Mouse (Mus musculus) lung, embryonic 14.5 days (tissue): Measurements from ENCODE around the gene Slc9a3r1. TPM values are rescaled to one million over a fixed set of nuclear protein-coding genes. Genes with fewer than 3 reads are reported as not detected.

ENCODE experiments used
- ATAC-seq: fragments of 200-750 bp; cut with Nextera tagmentation; 2 replicates; pipeline ENCODE4 v1.8.0; 2017; ENCODE audit warnings: mild to moderate bottlenecking, moderate TSS enrichment, moderate library complexity; ENCODE audit not compliant: insufficient read depth
- DNase-seq: peaks from one replicate; pipeline ENCODE4 v3.0.0-alpha.2; 2015
- H3K27ac ChIP-seq: fragments of 300-500 bp; sonication (generic); 2 replicates; pipeline ENCODE4 v1.5.1; 2014; ENCODE audit warnings: low read depth, mild to moderate bottlenecking, moderate library complexity
- H3K27me3 ChIP-seq: fragments of 300-500 bp; sonication (generic); 2 replicates; pipeline ENCODE4 v1.6.1; 2014; ENCODE audit warnings: low read length, control low read depth; ENCODE audit not compliant: insufficient read depth
- H3K36me3 ChIP-seq: fragments of 300-500 bp; sonication (generic); 2 replicates; pipeline ENCODE4 v1.6.1; 2014; ENCODE audit warnings: control low read depth; ENCODE audit not compliant: insufficient read depth
- H3K4me1 ChIP-seq: fragments of 300-500 bp; sonication (generic); 2 replicates; pipeline ENCODE4 v1.6.1; 2014; ENCODE audit warnings: antibody characterized with exemption, control low read depth; ENCODE audit not compliant: insufficient read depth
- H3K4me2 ChIP-seq: fragments of 300-500 bp; sonication (generic); 2 replicates; pipeline ENCODE4 v1.6.1; 2014; ENCODE audit warnings: mild to moderate bottlenecking
- H3K4me3 ChIP-seq: fragments of 300-500 bp; sonication (generic); 2 replicates; pipeline ENCODE4 v1.5.1; 2014; ENCODE audit warnings: low read depth, low read length
- H3K9ac ChIP-seq: fragments of 300-500 bp; sonication (generic); 2 replicates; pipeline ENCODE4 v1.6.1; 2014
- H3K9me3 ChIP-seq: fragments of 300-500 bp; sonication (generic); 2 replicates; pipeline ENCODE4 v1.6.1; 2016; ENCODE audit warnings: low read depth, low read length, control low read depth
- CTCF ChIP-seq: IDR thresholded peaks from 2 replicates; pipeline ENCODE4 v1.5.1; 2016; ENCODE audit warnings: antibody characterized with exemption, low read depth
- WGBS: fragments of 180-500 bp; shearing (Covaris S2); extraction: QIAGEN DNeasy Blood & Tissue Kit; methylation state at CpG from one replicate; pipeline ENCODE4 v1.1.7; 2014; 5-methylcytosine and 5-hydroxymethylcytosine counted together
- polyA plus RNA-seq: library from polyadenylated mRNA; unstranded; fragments of >200 nt; fragmentation: Nextera tagmentation; extraction: Ambion mirVana; gene quantifications from 2 replicates; pipeline ENCODE4 v1.2.1, GENCODE M21; 2014

The Slc9a3r1 gene
- polyA plus RNA-seq, 1 experiment from 2014 or later, result 52.3 TPM

GRCm38 (mm10) chr11:115181913-115182638 lies 18.9 kb downstream of the Slc9a3r1 start:
- H3K9me3 ChIP-seq, result no peaks in the 10 kb centered on the region
- H3K4me1 ChIP-seq, result peaks cover 7% of the 10 kb centered on the region
- no peak overlapping the region for H3K27ac ChIP-seq
- H3K9ac ChIP-seq, result no peak overlapping the region
- WGBS, result 17% methylated on average over 12 of the region's 12 CpGs
- no peak overlapping the region for H3K4me3 ChIP-seq
- H3K36me3 ChIP-seq, result peaks cover 7% of the 10 kb centered on the region; the same call in 1 of the 2 replicates
- peak; percentile 10; the same call in 1 of the 2 replicates for ATAC-seq
- no peak overlapping the region for H3K4me2 ChIP-seq
- peak; percentile 95 for TF ChIP-seq CTCF
- no peaks in the 10 kb centered on the region for H3K27me3 ChIP-seq
- DNase-seq, result peak; percentile 91

GRCm38 (mm10) chr11:115184973-115185372 lies 21.8 kb downstream of the Slc9a3r1 start:
- Histone ChIP-seq H3K27me3 (no peaks in the 10 kb centered on the region), H3K4me2 (no peak overlapping the region), H3K36me3 (peaks cover 7% of the 10 kb centered on the region; the same call in 1 of the 2 replicates), H3K4me3 (no peak overlapping the region), H3K9ac (no peak overlapping the region), H3K27ac (no peak overlapping the region), H3K4me1 (0 out of 2 replicates have a peak, but pooled peaks cover 4% of the 10 kb centered on the region), H3K9me3 (no peaks in the 10 kb centered on the region)
- ATAC-seq (no peak), DNase-seq (no peak)
- 29% methylated on average over 4 of the region's 4 CpGs for WGBS
- TF ChIP-seq CTCF, result no peak

GRCm38 (mm10) chr11:115187224-115187639 lies 24.1 kb downstream of the Slc9a3r1 start, which contains the start of gene Tmem104:
Gene Tmem104, plus strand, starts transcription at chr11:115187487.
- peak; percentile 100 for DNase-seq
- WGBS, result under 1% methylated on average over 39 of the region's 39 CpGs
- Histone ChIP-seq H3K27ac (peak within 1 kb of the TSS; percentile 70), H3K4me3 (peak within 1 kb of the TSS; percentile 60), H3K9me3 (no peaks in the 10 kb centered on the region), H3K27me3 (no peaks in the 10 kb centered on the region), H3K36me3 (no peaks in the 10 kb centered on the region), H3K4me1 (0 out of 2 replicates have a peak, but pooled peaks cover 4% of the 10 kb centered on the region), H3K4me2 (peak within 1 kb of the TSS; percentile 91), H3K9ac (peak within 1 kb of the TSS; percentile 67)
- ATAC-seq, result peak; percentile 92
- peak; percentile 33; the same call in 1 of the 2 replicates for TF ChIP-seq CTCF

GRCm38 (mm10) chr11:115187693-115188092 lies 24.6 kb downstream of the Slc9a3r1 start, which contains the start of gene Nat9:
Gene Nat9, minus strand, starts transcription at chr11:115187859.
- no peaks in the 10 kb centered on the region for H3K9me3 ChIP-seq
- no peaks in the 10 kb centered on the region for H3K27me3 ChIP-seq
- H3K4me1 ChIP-seq, result 0 out of 2 replicates have a peak, but pooled peaks cover 4% of the 10 kb centered on the region
- no peak for TF ChIP-seq CTCF
- H3K9ac ChIP-seq, result peak within 1 kb of the TSS; percentile 67
- DNase-seq (no peak), ATAC-seq (peak; percentile 27; the same call in 1 of the 2 replicates)
- H3K36me3 ChIP-seq, result no peaks in the 10 kb centered on the region
- peak within 1 kb of the TSS; percentile 70 for H3K27ac ChIP-seq
- 7% methylated on average over 12 of the region's 12 CpGs for WGBS
- H3K4me2 ChIP-seq, result peak within 1 kb of the TSS; percentile 91
- peak within 1 kb of the TSS; percentile 60 for H3K4me3 ChIP-seq

- WGBS, result 80% methylated on average over 13 of the region's 13 CpGs
- no peak for ATAC-seq
- H3K9me3 ChIP-seq, result no peaks in the 10 kb centered on the region
These were observed 25.5 kb downstream of the Slc9a3r1 start for GRCm38 (mm10) chr11:115188539-115189231.

GRCm38 (mm10) chr11:115189304-115189703 lies 26.2 kb downstream of the Slc9a3r1 start:
- Histone ChIP-seq H3K9ac (no peak overlapping the region), H3K27me3 (no peaks in the 10 kb centered on the region), H3K9me3 (no peaks in the 10 kb centered on the region), H3K4me1 (0 out of 2 replicates have a peak, but pooled peaks cover 4% of the 10 kb centered on the region), H3K4me3 (no peak overlapping the region), H3K4me2 (no peak overlapping the region), H3K27ac (no peak overlapping the region), H3K36me3 (no peaks in the 10 kb centered on the region)
- 82% methylated on average over 6 of the region's 6 CpGs for WGBS
- TF ChIP-seq CTCF, result no peak
- DNase-seq (no peak), ATAC-seq (no peak)

More at GRCm38 (mm10) chr11:115188539-115189231, 25.5 kb downstream of the Slc9a3r1 start:
- H3K4me3 ChIP-seq, result 0 out of 2 replicates have a peak overlapping the region, but pooled peaks have one; percentile 60
- H3K4me1 ChIP-seq, result 0 out of 2 replicates have a peak, but pooled peaks cover 4% of the 10 kb centered on the region
- TF ChIP-seq CTCF, result no peak
- H3K4me2 ChIP-seq, result peak overlapping the region; percentile 91
- DNase-seq, result no peak
- no peaks in the 10 kb centered on the region for H3K36me3 ChIP-seq
- no peak overlapping the region for H3K27ac ChIP-seq
- H3K9ac ChIP-seq, result no peak overlapping the region
- H3K27me3 ChIP-seq, result no peaks in the 10 kb centered on the region

- H3K27ac ChIP-seq, result no peak overlapping the region; the same call in 1 of the 2 replicates
- no peak overlapping the region for H3K4me2 ChIP-seq
- no peaks in the 10 kb centered on the region for H3K27me3 ChIP-seq
- no peak overlapping the region for H3K4me3 ChIP-seq
- DNase-seq (peak; percentile 69), ATAC-seq (no peak)
- WGBS, result 39% methylated on average over 9 of the region's 9 CpGs
- no peak for TF ChIP-seq CTCF
- H3K9me3 ChIP-seq, result no peaks in the 10 kb centered on the region
- no peak overlapping the region for H3K9ac ChIP-seq
- no peaks in the 10 kb centered on the region for H3K36me3 ChIP-seq
- 0 out of 2 replicates have a peak, but pooled peaks cover 4% of the 10 kb centered on the region for H3K4me1 ChIP-seq
These were observed 29.0 kb downstream of the Slc9a3r1 start for GRCm38 (mm10) chr11:115192180-115192579.
